Mouse (Mus musculus) gastrocnemius, postnatal 25 days (tissue): Measurements from ENCODE around the gene Efna3. TPM values are rescaled to one million over a fixed set of nuclear protein-coding genes. Genes with fewer than 3 reads are reported as not detected.

Experiments
- DNase-seq: peaks from one replicate; pipeline ENCODE4 v3.0.0; 2022
- total RNA-seq, 2 experiments: library from RNA; stranded (reverse); gene quantifications; 1 replicate in 1 of 2; 2 replicates in 1 of 2; pipeline ENCODE4 v1.2.3; 2021

Efna3 gene
- total RNA-seq, 2 experiments from 2014 or later: not detected

DNA sequence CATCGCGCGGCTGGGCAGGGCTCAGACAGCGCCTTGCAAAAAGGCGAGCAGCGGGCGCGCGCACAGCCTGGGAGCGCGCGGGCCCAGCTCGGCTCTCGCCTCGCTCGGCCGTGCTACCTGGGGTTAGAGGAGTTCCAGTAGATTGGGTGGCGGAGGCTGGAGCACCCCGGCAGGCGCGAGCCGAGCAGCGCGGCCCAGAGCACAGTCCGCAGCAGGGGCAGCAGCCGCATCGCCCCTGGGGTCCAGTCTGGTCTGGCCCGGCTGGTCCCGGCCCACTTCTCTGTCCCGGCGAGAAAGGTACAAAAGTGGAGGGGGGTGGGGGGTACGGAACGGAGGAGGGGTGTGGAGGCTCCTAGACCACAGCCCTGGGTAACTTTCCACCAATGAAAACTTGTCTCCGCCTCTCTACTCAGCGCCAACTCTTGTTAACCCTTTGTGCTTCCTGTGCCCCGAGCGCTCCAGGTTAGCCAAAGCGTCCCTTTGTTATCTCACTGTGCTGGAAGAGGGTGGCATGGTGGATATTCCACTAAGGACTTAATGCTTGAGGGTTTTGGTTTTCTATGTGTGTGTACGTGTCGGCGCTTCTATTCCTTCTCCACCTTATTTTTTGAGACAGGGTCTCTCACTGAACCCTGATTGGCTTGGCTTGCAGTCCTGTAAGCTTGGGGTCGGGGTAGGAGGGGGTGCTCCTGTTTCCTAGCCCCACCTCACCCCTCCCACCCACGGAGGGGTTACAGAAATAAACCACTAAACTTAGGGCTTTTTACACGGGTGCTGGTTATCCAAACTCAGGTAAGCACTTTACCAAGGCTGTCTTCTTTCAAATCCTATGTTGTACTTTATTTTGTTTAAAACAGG, 15.2 kb upstream of the Efna3 start, which contains the start of gene Efna4:
TSS of gene Efna4 (minus strand) at position 308 of the 858 bp plus-strand sequence.
- no peak for DNase-seq

DNA sequence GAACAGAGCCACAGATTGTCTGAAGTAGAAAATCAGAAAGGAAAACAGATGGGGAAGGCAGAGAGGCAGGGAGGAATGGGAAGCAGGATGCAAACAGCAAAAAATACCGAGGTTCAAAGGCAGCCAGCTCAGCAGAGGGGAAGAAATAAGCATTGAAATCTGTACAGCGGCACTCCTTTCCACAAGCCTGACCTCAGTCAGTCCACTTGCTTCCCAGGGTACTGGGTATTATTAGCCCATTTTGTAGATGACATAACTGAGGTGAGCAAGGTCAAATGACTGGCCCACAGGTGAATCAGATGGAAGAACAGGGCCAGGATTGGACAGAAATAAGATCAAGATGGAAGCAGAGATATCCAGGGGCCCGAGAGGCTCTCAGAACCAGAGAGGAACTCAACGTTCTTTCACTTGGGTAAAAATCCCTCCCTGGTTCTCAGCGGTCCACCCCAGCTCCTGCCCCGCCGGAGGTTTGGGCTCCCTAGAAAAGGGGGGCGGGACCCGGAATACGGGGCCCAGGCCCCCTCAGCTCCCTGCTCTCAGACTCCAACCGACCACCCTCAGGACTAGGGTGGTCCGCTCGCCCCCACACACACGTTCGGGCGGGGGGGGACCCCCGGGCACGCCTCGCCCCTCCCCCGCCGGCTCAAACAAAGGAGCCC, 14.4 kb upstream of the Efna3 start:
- no peak for DNase-seq

DNA sequence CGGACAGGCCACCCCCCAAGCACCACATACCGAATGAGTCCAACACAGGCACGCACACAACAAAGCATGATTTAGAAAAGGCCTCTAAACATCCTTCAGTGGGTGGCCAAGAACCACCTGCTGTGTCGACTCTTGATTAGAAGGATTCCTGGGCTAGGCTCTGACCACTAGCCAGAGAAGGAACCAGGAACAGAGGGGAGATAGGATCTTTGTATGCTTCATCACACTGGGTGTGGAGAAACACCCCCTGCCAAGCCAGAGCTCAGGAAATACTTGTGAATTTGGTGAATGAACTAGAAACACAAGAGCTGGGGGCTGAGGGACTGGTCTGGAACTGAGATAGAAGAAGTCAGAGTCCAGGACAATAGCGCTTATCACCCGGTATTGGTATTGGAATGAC, 13.8 kb upstream of the Efna3 start:
- DNase-seq: no peak

DNA sequence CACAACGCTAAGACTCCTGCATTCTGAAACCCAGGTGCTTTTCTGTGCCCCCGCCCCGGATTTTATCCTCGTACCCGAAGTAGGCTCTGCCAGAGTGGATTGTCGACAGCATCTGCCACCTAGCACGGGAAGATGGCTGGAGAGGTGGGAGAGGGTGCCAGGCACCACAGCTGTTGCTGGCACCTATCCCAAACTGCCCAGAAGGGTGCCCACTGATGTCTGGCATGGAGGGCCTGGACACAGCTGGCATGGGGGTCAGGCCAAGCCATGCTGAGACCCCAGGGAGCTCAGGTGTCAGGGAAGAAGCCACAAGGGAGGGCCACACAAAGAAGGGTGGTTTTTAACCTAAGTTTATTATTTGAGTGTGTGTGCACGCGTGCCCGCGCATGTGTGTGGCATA, 10.3 kb upstream of the Efna3 start:
- DNase-seq: no peak

DNA sequence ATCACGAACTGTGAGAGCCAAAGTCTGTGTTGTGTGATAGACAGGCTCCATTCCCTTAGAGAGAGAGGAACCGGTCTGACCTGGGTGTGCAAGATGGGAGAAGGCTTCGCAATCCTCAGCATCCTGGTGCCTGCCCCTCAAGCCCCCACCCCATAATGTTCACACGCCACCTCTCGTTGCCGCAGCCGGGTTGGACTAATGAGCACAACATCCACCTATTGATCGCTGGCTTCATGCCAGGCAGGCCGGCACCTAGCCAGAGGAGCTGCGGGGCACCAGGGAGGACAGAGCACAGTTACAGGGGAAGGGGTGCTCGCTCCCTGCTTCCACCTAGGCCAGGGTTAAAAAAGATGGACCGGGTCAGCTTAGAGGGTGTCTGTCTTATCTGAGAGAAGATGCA, 9.7 kb upstream of the Efna3 start:
- DNase-seq: no peak

DNA sequence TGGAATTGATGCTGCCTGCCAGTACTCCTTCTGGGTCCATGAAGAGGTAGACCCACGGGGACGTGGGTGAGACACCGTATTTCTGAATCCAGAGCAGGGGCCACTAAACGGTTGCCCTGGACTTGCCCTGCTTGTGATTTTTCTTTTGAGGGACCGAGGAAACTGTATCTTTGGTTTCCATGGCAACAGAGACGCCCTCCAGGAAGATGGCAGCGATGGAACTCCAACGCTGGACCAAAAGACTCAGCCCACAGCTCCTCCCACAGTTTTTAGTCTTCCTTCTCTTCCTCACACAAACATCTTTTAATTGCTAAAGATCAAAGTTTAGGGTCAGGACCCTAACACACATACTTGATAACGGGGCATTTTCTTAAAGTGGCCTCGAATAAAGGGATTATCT, 9.2 kb upstream of the Efna3 start:
- DNase-seq: no peak

DNA sequence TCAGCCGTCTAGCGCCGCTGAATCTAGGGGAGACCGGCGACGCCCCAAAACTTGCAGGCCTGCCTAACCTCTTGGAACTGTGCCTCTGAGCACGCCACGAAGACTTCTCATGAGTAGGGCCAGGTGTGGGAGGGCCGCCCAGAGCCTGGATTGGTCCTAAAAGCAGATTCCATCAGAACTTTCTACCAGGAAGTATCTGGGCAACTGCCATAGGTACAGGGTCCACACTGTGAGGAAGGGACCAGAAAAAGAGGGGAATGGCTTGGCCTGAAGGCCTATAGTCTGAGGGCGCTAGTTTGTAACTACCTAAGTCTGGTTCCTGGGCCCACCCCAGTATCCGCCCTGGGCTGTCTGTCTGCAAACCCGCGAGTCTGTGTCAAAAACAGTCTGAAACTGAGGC, 8.8 kb upstream of the Efna3 start:
- no peak for DNase-seq

DNA sequence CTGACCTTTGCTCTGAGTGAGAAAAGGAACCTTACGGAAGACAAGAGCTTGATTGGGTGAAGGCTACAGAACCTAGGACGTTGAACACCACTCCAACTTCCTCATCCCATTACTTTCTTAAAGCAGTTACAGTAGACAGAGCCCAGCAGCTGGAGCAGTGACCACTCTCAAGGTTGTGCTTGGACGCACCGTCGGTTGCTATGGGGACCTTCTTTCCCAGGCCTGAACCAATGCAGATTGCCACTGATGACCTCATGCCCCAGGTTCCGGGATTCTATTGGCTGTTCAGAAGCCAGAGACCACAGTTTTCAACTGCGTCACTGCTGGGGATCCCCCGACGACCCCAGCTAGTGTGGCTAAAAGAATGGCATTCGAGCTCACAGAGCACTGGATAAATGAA, 8.2 kb upstream of the Efna3 start:
- no peak for DNase-seq

DNA sequence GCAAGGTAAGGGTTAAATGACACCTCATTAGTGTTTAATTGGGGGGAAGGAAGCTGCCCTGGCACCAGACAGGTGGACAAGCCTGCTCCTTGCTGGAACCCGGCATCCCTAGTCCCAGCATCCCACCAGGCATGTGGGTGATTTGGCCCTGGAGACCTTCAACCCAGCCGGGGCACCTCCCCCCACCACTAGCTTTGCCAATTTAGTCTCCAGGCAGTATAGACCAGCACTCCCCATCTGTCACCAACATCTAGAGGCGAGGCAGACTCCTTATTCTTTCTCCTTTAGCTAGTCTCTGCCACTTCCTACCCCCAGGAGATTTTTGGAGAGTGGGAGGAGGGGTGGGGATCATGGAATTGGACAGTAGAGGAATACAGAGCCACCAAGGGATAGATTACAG, 7.6 kb upstream of the Efna3 start:
- no peak for DNase-seq

DNA sequence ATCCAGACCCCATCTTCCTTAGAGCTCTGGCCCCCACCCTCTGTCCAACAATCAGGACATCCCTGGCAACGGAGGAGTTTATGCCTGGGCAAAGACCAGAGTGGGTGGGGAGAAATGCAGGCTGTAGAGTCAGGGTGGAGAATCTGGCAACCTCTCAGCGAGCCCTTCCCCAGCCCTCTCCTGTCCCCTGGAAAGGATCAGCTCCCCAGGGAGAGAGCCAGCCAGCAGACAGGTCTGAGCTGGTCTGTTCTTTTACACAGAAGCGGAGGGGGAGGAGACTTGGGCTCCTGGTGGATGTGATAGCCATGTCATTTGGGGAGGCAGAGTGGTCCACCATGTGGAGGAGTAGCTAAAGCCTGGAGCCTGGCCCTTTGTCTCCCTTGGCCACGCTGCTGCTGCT, 5.9 kb upstream of the Efna3 start:
- DNase-seq: no peak

DNA sequence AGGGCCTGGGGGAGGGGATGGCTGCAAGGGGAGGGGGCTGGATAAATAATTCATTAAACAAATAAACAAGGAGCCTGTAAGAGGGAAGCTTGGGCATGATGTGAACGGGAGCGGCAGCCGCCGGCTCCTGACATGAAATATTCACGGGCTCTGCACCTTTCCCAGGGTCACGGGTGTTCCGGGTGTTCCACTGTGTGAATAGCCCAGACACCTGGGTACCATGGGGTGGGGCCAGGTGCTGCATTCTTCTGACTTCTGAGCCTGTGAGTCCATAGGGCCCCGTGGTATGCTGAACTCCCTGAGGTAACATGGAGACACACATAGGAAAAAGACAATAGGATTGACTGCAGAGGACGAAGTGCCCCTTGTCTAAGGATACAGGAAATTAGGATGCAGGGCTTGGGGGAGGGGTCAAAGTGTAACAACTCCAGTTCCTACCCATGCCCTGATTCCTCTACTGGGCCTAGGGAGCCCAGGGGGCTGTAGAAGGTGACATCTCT, 4.7 kb upstream of the Efna3 start:
- DNase-seq: no peak

DNA sequence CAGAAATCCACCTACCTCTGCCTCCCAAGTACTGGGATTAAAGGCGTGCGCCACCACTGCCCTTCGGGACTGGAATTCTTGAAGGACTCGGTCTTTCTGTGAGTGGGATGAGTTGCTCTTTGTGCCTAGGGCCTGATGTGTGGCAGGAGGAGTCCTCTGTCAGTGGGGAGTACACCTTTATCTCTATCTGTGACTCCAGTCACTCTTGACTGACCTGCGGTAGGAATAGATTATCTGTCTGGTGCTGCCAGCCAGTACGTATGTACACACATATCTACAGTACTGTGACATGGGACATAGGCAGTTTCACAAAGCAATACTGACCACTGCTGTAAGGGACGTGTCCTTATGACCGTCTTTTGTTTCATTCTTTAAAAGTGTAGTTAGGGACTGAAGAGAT, 3.1 kb upstream of the Efna3 start:
- no peak for DNase-seq

DNA sequence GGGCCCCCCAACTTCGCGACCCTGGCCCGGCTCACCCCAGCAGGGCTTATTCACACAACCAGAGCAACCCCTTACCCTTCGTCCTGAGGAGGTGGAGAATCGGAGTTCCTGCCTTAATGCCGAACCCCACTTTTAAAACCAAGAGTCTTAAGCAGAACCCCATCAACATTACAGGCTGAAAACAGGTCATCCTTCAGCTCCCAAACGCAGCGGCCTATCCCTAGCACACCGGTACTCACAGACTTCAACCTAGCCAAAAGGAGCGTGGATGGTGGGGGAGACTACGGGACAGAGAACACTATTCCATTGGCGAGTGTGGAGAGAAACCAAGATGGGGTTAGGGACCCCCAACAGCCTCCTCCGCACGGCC, 649 bp downstream of the Efna3 start:
- no peak for DNase-seq

DNA sequence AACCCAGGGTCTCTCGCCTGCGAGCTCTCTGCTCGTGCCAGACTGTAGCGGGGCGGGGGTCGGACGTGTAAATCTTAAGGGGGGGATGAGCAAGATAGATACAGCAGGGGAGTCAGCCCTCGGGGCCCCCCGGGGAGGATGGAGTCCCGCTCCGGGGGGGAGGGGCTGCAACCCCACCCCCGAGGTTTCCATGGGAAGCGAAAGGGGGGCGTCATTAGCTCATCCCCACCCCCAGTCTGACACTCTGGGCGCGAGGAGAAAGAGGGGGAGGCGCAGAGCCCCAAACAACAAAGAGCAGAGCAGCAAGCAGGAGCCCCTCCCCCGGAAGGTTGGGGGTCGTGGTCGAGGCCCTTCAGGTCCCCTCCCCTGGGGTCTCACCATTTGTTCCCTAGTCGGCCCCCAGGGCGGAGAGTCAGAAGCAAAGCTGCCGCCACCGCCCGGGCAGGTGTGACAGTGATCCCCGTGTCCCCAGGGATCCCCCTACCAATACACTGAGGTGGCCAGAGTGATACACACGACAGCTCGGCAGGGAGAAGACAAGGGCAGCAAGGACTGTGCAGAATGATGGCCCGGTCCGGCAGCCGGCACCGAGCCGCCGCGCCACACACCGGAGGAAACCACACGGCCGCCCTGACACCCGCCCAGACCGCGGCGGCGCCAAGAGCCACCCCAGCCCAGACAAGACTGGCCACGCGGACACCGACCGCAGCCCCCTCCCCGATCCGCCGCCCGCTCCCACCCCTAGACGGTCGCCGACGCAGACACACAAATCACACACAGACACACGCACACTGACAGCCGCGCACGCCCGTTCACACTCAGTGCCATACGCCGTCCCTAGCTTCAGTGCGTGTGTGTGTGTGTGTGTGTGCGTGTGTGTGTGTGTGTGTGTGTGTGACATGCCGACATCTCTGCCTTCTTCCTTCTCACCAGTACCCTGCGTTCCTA, 1.3 kb downstream of the Efna3 start:
- no peak for DNase-seq

DNA sequence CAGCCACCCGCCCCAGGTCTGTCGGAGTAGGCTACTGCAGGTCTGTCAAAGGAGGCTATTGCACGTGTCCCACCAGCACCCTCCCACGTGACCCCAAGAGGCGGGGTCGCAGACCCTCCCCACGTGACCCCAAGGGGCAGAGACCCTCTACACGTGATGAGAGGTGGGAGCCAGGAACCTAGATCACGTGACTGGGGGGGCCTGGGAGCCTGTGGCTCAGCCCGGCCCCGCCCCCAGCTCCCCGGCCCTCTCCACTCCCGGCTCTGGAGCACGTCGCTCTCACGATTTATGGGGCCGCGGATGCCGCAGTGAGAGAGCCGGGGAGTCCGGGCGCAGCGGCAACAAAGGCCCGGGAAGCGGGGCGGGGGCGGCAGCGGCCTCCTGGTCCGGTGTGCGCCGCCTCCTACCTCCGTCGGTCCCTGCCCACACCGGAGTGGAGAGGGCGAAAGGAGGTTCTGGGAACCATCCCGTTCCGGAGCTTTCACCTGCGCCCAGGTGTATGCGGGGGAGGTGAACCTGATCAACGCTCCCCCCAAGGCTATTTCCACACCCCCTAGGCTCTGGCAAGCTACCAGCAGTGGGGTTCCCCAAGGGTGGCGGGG, 2.1 kb downstream of the Efna3 start:
- DNase-seq: no peak

DNA sequence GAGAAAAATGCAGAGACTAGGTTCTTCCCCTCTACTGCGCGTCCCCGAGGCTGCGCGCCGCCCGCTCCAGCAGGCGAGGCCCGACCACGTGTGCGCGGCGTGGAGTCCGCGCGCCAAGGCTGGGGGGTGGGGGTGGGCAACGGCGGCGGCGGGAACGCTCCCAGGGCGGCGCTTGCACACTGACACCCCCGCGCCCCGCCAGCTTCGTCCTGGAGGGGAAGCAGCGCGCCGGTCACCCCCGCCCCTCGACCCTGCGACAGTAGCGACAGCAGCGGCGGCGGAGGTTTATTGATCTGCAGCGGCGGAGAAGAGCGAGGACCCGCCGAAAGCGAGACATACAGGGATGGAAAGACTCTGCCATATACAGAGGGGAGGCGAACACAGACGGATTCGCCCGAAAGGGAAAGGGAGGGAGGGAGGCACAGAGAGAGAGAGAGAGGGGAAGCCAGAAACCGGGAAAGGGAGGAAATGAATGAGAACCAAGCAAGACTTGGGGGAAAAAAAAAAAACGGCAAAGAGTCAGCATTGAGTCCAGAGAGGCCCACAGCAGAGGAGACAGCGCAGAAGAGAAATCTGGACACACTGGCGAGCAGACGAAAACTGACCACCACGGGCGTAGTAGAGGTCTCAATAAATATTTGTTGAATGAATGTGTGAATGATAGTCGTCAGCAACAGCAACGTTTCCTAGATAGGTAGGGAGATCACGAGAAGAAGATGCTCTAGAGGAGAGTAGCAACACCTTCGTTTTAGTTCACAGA, 3.0 kb downstream of the Efna3 start:
- no peak for DNase-seq

DNA sequence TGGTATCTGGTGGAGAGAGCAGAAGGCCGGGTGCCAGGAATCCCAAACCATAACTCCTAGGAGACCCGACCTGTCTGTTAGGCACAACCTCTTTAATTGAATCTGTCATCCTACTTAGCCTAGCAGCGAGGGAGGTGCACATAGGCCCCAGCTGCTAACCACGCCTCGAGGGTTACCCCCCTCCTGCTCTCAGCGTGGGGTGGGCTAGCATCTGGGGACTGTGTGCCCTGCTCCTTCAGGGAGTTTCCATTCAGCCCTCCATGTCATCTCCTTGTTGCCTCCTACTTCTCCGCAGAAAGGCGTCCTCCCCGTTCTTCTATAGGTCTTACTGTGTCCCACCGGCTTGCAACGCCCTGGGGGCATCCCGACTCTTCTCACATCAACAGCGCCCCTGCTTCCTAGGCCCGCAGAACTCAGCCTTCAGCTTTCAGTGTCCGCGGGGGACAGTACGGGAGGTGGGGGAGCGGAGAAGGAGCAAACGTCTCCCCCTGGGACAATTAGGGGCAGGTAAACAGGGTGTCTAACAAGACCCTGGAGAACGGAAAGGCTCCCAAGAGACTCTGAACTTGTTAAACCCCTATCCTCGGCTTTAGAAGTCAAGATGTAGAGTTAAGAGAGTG, 3.7 kb downstream of the Efna3 start:
- no peak for DNase-seq

DNA sequence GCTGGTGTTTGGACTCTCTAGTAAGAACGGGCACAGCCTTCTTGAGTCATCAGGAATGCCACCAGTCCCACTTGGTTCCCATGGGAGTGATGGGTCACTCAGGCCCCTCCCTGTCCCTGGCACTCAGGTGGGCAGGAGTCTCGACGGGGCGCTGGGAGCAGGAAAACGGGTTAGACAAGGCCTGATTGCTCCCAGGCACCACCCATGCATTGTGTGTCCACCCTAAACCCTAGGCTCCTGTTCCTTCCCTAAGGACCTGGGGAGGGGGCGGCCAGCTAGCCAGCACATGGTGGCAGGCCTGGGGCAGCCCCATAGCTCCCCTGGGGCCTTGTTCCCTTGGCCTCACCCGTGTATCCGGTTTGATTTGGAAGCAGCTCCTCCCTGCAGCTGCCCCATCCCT, 4.4 kb downstream of the Efna3 start:
- DNase-seq: no peak

DNA sequence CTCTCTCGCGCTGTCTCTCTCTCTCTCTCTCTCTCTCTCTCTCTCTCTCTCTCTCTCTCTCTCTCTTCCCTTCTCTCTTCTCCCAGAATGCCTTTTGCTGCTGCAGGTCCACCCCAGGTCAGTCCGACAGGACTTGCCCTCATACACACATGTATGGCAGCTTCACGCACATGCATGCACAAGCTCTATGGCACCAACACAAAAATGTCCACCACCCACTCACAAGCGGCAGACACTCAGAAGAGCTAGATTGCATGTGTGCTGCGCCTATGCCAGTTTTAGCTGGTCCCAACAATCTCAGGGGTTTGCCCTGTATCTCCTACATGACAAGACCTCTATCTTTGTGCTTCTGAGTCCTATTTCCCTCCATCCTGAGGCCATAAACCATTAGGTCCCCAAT, 5.5 kb downstream of the Efna3 start:
- no peak for DNase-seq

DNA sequence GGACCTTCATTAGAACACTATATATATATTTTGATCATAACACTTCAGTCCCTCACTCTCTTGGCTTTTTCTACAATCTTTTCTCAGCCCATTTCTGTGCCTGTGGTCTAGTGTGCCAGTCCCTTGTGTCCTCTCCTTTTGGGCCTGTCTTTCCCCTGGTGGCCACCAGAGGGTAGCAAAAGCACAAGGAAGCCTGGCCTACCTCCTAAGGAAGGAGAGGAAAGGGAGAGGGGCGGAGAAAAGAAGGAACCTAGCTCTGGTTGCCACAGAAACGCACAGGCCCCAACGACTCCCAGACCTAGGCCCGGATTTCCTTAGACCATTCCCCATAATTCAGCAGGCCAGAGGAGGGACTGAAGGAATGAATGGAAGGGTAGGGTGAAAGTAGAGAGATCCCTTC, 5.9 kb downstream of the Efna3 start:
- DNase-seq: peak; percentile 60
